Mouse (Mus musculus): ENCODE results near the gene Iqch.

The Iqch gene

DNA sequence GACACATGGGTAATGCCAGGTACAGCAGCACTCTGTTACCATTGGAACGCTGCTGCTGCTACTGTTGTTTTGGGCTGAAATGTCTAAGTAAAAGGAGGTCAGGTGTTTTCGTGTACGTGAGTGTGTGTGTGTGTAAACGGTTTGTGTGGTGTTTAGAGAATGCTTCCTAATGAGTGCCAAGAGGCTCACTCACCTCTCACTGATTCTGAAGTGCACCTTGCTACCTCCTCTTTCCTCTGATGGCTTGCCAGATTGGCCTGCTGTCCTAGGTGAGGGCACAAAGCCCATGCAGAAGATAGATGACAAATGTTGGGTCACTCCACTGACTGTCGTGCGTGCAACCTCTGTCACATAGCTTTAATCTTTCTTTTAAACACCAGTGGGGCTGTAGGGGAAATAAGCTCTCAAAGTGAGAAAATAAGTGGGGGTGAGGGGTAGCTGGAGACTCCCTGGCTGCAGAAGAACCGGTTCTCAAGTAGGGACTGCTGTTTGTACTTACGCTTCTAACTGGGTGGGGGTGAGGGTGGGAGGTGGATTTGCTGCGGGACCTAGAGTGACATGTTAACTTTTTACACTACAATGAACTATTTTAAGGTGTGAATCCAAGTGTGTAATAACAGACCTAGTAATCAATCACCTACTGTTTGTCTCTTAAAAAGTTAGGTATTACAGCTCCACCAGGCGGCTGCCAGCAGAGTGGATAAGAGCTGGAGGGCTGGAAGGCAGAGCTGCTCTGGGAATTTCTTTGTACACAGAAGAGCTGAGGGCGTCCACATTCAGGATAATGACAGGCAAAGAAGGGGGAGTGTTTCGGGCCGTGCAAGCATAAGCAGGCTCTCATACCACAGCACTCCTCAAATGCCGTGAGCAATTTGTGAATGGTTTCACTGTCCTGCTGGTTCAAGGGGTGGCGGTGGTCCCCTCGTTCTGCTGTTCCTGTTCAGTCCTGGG, 10.5 kb upstream of the Iqch start:
- intact Hi-C loops (cut with DNase I): no loop called here

DNA sequence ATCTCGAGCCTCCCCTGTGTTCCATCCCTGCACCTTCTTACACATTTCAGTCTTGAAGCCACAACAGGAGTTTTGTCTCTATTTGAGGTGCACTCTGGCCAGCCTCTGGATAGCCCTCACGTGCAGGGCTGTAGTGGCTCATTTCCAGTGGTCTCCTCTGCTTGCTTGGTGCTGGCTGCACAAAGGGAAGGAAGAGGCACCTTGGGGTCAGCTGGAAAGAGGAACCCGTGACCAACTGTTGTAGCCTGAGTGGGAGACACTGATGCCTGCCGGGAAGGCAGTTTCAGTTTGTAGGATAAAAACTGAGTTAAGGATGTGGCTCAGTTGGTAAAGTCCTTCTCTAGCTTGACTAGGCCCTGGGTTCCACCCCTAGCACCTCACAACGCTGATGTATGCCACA, 9.7 kb upstream of the Iqch start:
- intact Hi-C loops (cut with DNase I): no loop called here

DNA sequence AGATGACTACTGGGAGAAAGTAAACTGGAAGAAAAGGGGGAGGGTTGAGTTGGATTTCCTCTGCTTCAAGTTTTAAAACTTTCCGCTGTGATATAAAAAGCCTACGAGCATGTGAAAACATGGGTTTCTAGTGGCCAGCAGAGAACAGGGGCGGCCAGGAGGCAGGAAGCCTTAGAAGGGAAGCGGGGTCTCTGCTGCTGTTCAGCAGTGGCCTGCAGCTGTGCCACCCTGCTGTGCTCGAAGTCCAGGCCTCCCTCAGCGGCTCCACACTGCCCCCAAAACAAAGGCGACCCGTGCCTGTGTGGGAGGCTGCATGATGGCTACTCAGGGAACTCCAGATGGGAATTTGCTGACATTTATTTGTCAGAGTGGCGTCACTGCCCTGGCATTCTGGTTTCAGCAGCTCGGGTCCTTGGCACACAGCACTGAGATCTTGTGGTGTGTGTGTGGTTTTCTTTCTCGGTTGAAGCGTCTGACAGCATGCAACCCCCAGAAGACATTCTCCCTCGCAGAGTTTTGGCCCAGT, 8.6 kb upstream of the Iqch start:
- intact Hi-C loops (cut with DNase I): no loop called here

DNA sequence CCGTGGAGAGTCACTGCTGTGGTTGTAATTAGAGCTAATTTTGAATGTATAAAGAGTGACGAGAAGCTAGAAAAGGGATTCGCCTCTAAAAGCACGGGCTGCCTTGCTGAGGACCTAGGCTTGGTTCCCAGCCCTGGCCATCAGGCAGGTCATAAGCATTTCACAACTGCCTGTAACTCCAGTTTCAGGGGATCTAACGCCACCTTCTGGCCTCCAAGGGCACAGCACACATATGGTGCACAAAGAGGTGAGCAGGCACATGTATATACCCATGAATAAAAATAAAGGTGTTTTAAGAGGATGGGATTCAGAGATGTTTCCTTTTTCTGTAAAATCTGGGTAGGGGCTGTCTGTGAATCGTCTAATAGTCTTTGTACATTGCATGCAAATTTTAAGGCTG, 7.9 kb upstream of the Iqch start:
- intact Hi-C loops (cut with DNase I): no loop called here

DNA sequence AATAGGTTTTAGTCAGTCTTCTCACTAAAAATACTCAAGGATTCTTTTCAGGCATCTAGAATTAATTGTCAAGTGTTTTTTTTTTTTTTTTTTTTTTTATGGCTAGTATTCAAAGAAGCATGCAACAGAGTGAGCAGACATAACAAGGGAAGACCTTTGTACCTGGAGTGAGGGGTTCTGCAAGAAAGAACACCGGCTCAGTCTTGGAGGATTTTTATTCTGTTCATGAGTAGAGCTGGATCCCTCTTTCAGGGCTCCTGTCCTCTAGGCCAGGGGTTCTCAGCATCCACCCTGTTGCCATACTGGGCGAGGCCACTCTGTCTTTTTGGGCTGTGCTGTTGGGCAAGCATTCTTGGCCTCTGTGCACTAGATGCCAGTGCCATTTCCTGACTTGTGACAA, 7.5 kb upstream of the Iqch start:
- intact Hi-C loops (cut with DNase I): loop anchor here (10.0 kb wide), 1 partner anchor 475 kb away; no protein-coding TSS in a partner anchor

DNA sequence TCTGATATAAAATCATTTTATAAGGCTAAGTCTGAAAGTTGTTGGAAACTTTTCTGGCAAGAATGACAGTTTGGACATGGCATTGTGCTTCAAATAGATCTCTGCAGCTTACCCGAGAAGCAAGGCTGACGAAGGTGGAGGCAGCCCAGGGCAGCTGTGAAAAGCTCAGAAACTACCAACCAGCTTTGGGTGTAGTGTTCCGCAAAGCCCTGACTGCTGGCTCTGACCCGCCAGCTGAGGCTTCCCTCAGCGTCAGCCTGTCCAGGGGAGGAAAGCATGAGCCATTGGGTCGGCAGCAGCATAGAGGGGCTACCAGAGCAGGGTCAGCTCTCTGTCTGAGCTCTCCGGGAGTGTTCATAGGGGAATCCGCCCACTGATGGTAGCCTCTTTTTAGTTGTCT, 7.0 kb upstream of the Iqch start:
- intact Hi-C loops (cut with DNase I): loop anchor here (10.0 kb wide), 1 partner anchor 474 kb away; no protein-coding TSS in a partner anchor

DNA sequence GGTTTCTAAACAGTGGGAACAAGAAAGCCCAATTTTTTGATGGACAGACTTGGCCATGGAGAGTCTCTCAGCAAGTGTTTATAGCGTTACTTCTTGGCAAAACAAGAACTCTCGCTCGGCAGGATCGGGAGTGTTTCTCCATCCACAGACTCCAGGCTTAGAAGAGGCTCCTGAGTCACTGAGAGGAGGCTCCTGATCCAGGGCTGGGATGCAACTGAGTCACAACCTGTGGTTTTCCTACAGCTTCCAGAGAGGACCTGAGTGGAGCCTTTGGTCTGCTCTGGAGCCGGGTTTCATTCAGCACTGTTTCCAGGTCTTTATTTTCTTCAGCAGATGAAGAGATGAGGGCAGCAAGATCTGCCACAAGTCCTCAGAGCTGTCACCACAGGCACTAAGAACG, 5.7 kb upstream of the Iqch start:
- intact Hi-C loops (cut with DNase I): loop anchor here (10.0 kb wide), 1 partner anchor 473 kb away; no protein-coding TSS in a partner anchor

DNA sequence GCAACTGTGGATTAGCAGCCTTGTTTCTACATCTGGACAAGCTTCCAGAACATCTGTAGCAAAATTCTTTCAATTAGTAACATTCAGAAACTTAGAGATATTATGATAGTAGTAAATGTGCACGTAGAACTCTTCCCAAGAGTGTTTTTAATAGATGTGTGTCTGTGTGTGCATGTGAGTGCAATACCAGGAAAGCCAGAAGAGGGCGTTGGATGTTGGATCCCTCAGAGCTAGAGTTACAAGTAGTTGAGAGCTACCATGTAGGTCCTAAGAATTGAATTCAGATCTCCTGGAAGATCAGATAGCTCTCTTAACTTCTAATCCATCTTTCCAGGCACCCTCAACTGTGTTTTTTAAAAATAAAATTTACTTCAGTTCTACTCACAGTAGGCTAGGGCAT, 4.3 kb upstream of the Iqch start:
- intact Hi-C loops (cut with DNase I): loop anchor here (10.0 kb wide), 1 partner anchor 472 kb away; no protein-coding TSS in a partner anchor

DNA sequence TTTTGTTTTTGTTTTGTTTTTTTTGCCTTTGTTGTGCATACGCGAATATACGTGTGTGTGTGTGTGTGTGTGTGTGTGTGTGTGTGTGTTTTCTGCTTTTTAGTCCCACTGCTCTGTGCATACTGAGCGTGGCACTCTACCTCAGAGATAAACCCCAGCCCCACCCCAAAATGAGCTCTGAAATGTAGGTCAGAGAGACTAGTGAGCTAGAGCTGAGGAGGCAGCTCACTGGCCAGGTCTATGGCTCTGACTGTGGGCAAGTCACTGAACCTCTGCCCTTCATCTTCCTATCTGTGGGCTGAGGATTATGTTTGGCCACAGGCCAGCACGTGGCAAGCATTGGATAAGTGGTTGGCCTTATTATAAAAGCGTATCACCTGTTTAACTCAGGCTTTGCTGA, 1.6 kb upstream of the Iqch start:
- intact Hi-C loops (cut with DNase I): loop anchor here (10.0 kb wide), 1 partner anchor 469 kb away; no protein-coding TSS in a partner anchor

DNA sequence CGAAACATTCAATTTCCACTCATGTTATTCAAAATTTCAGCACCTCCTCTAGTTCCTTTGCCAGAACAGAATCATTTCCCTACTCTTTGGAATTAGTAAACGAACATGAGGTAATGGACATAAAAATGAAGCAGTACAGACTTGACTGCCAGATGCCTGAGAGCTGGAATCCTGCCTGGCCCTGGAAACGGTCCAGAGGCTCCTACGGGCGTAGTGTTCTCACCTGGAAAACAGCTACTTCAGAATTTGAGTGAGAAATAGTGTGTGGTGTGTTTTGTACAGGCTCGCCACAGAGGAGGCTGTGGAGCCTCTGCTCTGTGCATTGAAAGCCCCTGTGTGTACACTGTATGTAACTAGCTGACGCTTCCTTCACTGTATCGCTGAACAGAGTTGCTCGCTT, 5.6 kb downstream of the Iqch start:
- intact Hi-C loops (cut with DNase I): no loop called here

DNA sequence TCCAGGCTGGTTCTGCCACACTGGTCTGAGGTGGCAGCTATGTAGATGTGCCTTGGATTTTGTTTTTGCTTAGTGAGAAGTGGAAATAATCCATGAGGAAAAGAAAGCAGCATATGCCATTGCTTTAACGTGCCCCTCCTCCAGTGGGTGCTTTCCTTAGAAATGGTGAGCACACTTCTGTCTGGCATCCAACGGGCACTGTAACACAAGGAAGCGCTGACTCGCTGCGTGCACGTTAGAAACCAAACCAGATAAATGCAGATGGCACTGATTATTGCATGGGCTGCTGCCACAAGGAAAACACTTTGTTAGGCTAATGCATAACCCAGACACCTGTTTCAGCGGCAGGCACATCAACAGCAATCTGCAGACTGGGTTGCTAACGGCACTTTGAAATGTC, 6.6 kb downstream of the Iqch start:
- intact Hi-C loops (cut with DNase I): no loop called here

DNA sequence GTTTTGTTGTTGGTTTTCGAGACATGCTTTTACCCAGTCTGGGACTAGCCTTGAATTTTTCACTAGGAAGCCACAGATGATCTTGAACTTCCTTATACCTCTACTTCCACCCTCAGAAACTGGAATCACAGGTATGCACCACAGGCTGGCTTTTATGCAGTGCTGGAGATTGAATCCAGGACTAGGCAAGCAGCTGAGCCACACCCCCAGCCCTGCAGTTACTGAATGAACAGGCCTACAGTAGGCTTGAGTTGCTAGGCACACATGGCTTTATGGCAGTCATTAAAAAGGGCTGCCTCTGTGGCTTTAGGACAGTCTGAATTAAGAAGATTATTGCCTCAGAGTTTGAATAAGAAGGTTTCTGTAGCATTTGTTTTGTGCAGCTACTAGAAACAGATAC, 7.3 kb downstream of the Iqch start:
- intact Hi-C loops (cut with DNase I): no loop called here

DNA sequence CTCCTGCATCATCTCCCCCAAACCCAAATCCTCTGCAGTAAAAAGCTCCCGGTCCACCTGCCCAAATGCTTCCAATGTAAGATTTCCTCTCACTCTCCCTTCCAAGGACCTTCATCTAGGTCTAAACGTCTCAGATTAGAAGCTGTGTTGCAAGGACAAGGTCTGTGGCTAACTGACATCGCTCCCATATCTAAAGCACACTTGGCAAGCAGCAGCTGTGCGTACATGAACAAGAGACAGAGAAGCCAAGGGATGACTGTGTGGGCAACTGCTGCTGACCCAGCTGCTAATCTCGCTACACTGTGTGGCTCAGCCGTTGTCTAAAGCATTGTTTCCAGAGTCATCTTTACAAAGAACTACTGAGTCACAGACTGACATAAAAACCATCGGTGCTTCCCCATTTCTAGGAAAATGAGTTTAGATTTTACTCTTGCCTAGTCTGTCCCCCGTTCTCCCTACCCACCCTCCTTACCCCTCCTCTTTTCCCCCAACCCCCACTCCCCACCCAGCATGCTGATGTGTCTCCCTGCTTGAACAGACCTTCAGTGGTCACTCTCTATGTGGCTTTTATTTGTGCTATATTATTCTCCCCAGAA, 10.5 kb downstream of the Iqch start:
- intact Hi-C loops (cut with DNase I): no loop called here

DNA sequence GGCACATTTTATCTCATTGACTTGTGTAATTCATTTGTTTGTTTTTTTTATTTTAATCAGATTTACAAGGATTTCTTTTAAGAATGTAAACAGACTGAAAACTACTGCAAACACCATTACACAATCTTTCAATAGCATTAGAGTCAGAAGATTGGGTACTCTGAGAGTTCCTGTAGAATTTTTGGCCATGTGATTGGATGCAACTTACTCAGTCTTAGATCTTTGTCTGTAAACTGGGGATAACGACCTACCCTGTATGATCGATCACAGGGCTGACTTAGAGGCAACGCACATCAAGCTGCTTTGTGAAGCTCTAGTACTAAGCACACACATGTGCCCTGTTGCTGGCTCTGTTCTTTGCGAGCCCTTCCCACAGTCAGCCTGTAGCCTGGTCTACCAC, 11.7 kb downstream of the Iqch start:
- intact Hi-C loops (cut with DNase I): no loop called here

DNA sequence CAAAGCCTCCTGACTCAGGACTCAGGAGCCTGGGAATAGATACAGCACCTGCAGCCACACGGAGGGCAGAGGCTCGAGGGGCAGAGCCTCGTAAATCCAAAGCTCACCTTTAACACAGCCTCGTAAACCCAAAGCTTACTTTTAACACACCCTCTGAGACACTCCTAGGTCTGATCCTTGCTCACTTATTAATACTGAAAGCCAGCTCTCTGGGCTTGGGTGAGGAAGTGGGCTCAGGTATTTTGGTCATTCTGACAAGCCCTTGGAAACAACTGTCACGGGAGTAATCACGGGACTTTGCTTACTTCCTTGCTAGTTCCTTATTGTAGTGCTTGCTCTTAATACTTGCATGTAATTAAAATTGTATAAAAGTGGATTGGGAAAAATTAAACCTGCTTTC, 13.1 kb downstream of the Iqch start:
- intact Hi-C loops (cut with DNase I): no loop called here

DNA sequence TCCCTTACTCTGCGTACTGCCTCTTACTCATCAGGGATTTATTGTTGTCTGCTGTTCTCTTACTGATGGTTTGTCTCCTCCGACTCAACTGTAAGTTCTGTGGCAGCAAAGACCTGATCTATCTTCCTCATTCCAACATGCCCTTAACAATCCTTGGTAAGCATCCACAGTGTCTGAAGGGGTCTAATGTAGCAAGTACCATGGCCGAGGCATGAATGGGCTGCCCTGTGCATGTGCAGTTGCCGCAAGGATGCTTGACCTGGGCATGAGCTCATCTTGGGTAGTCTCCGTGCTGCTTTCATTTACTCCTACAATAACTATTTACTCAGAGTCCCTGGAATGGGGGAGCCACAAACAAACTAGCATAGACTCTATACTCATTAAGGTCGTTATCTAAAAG, 17.0 kb downstream of the Iqch start:
- intact Hi-C loops (cut with DNase I): no loop called here

DNA sequence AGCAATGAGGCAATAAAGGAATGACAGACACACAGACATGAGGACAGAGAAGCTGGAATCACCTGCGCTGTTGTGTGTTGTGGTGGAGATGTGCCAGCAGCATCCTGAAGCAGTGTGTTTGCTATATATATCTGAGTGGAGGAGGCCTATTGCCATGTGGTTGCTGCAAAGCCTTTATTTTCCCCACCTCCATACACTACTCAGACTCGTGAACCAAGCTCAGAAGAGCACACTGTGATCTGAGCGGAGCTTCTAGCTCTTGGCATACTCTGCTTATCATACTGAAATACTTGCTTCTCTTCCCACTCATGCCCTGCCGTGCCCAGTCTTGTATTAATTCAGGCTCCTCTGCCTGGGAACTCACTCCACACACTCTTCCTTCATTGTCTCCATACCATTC, 20.5 kb downstream of the Iqch start:
- intact Hi-C loops (cut with DNase I): no loop called here

DNA sequence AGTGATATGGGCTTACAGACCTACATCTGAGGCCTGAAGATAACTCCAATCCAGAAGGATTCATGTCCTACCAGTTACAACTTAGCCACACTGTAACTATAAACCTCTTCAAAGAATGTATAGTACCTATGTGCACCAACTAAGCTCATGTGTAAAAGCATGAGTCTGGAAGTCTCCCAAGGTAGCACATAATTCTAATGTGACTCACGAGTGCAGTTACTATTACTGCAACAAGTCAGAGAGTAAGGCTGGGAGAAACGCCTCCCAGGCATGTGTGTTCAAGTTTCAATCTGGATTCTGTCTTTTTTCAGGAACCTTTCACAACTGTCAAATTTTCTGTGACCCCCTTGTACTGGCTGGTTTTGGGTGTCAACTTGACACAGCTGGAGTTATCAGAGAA, 22.2 kb downstream of the Iqch start:
- intact Hi-C loops (cut with DNase I): no loop called here

DNA sequence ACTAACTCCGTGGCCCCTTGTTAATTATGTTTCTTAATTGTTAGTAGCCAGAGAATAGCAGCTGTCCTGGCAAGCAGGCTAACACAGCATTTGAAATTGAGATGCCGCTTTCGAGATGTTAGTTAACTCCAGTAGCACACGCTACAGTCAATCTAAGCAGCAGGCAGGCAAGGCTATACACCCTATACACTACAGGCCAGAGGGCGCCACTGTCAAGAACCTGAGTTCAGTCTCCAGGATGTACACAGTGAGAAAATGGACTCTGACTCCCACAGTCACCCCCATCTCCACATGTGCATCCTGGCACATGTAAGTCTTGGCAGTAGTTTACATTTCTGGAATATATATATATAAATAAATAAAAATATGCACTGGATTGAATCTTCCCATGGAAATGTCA, 22.6 kb downstream of the Iqch start:
- intact Hi-C loops (cut with DNase I): loop anchor here (10.0 kb wide), 1 partner anchor 265 kb away; no protein-coding TSS in a partner anchor

DNA sequence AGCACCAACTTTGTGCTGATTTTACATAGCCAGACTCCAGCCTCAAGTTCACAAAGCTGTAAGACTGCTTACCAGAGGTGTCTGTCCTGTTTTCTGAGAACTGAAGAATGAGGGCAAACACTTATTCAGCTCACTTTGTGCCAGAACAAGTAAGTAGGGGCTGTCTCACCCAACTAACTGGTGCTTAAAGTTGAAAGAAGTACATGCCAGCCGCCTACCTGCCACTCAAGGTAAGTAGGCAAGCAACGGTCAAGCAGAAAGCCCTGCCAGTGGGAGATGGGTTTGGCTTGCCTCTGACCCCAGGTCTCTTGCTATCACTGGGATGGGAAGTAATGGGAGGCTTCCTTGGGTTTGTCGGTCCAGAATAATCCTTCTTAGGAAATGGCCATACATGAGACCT, 24.8 kb downstream of the Iqch start:
- intact Hi-C loops (cut with DNase I): loop anchor here (10.0 kb wide), 1 partner anchor 267 kb away; no protein-coding TSS in a partner anchor

DNA sequence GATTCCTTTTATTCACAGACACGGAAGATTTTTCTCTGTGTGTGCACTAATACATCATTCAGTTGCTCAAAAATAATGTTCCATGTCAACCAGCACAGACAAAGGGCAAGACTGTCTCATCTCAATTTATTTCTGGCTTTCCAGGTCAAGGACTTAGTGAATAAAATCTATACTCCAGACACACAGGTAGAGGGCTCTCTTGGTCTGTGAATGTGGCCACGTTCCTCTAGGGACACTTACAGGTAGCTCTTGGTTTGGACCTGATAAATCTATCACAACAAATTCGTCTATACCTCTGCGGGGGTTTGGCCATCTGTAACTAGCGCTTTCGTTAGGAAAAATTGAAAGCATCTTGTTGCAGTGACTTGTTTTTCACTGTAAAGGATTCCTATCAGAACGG, 29.4 kb downstream of the Iqch start:
- intact Hi-C loops (cut with DNase I): loop anchor here (10.0 kb wide), 1 partner anchor 272 kb away; no protein-coding TSS in a partner anchor

DNA sequence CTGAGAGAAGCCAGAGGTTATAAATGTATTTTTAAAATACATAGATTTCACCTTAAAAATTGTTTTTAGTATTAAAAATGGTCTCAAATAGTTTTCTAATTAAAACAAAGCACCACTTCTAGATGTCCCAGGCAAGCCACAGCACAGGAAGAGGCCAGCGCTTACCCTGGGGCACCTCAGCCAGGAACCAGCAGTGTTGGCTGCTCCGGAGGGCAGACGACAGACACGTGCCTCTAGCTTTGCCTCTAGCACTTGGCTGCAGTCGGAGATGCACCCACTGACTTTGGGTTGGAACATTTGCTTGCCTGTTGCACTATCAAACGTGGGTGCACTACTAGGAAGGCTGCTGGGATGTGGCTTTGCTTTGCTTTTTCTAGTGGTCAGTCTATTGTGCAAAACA, 30.4 kb downstream of the Iqch start:
- intact Hi-C loops (cut with DNase I): loop anchor here (10.0 kb wide), 1 partner anchor 273 kb away; no protein-coding TSS in a partner anchor

All from adrenal gland (tissue).